Mouse (Mus musculus) E14TG2a.4 (cell line): ENCODE measurements at regions not wholly inside any gene's neighbourhood (a gene's known extent, or its start where the extent isn't known, plus 50 kb on each side); places are given as distances from the start of the nearest gene placed in this dataset.

Experiments
- CTCF ChIP-seq: conservative IDR thresholded peaks from 2 replicates; pipeline ENCODE4 v1.5.1; 2014; ENCODE audit warnings: low read length
- NANOG ChIP-seq: IDR thresholded peaks from 2 replicates; pipeline ENCODE4 v1.6.1; 2014; ENCODE audit warnings: borderline replicate concordance, low read length, mixed read lengths
- POU5F1 ChIP-seq: IDR thresholded peaks from 2 replicates; pipeline ENCODE4 v1.6.1; 2014; ENCODE audit warnings: low read length, borderline replicate concordance

DNA sequence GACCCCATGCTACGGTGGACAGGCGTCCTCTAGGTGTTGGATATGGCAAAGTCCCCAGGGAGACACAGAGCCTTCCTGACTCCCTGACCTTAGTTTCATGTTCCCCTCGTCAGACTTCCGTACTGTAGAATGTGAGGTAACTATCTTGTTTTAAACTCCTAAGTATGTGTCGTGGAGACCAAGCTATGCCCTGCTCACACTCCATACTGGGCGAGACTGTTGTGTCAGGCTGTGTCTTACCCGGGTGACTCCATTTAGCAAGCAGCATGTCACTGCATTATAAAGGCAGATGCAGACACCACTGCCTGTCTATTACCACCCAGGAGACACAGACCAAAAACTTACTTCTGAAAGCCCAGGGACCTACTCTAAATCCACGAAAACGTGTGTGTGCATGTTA, 260.4 kb upstream of the Gm5148 start:
- TF ChIP-seq CTCF (no peak), POU5F1 (no peak), NANOG (no peak)
